Mouse (Mus musculus) limb, embryonic 11.5 days (tissue): ENCODE measurements around the gene 1700016K19Rik. TPM values are rescaled to one million over a fixed set of nuclear protein-coding genes. Genes with fewer than 3 reads are reported as not detected.

Experiments
- ATAC-seq: fragments of 200-750 bp; cut with Nextera tagmentation; 2 replicates; pipeline ENCODE4 v1.8.0; 2017; ENCODE audit warnings: low read depth; ENCODE audit not compliant: insufficient number of reproducible peaks, low FRiP score, low TSS enrichment
- DNase-seq: peaks from one replicate; pipeline ENCODE4 v3.0.0-alpha.2; 2015; ENCODE audit warnings: low spot score
- H3K27ac ChIP-seq: fragments of 300-500 bp; sonication (generic); replicated peaks from 2 replicates; pipeline ENCODE4 v1.5.1; 2014; ENCODE audit warnings: low read depth, mild to moderate bottlenecking, low read length
- H3K27me3 ChIP-seq: fragments of 300-500 bp; sonication (generic); 2 replicates; pipeline ENCODE4 v1.6.1; 2014; ENCODE audit warnings: mild to moderate bottlenecking, low read length, mixed read lengths; ENCODE audit not compliant: control insufficient read depth, insufficient read depth
- H3K36me3 ChIP-seq: fragments of 300-500 bp; sonication (generic); 2 replicates; pipeline ENCODE4 v1.6.1; 2014; ENCODE audit warnings: mild to moderate bottlenecking, low read length, moderate library complexity, mixed read lengths; ENCODE audit not compliant: control insufficient read depth, insufficient read depth
- H3K4me1 ChIP-seq: fragments of 300-500 bp; sonication (generic); 2 replicates; pipeline ENCODE4 v1.6.1; 2014; ENCODE audit warnings: low read length, mixed read lengths; ENCODE audit not compliant: control insufficient read depth, insufficient read depth
- H3K4me2 ChIP-seq: fragments of 300-500 bp; sonication (generic); 2 replicates; pipeline ENCODE4 v1.6.1; 2014; ENCODE audit warnings: low read depth, mild to moderate bottlenecking, moderate library complexity; ENCODE audit not compliant: severe bottlenecking
- H3K4me3 ChIP-seq: fragments of 300-500 bp; sonication (generic); 2 replicates; pipeline ENCODE4 v1.5.1; 2014; ENCODE audit warnings: low read depth, low read length
- H3K9ac ChIP-seq: fragments of 300-500 bp; sonication (generic); 2 replicates; pipeline ENCODE4 v1.6.1; 2014; ENCODE audit warnings: mild to moderate bottlenecking, low read length
- H3K9me3 ChIP-seq: fragments of 300-500 bp; sonication (generic); 2 replicates; pipeline ENCODE4 v1.6.1; 2016; ENCODE audit warnings: low read length; ENCODE audit not compliant: control insufficient read depth
- WGBS: fragments of 180-500 bp; shearing (Covaris S2); extraction: QIAGEN DNeasy Blood & Tissue Kit; methylation state at CpG from one replicate; pipeline ENCODE4 v1.1.7; 2014; 5-methylcytosine and 5-hydroxymethylcytosine counted together
- polyA plus RNA-seq: library from polyadenylated mRNA; unstranded; fragments of >200 nt; fragmentation: Nextera tagmentation; extraction: Ambion mirVana; gene quantifications from 2 replicates; pipeline ENCODE4 v1.2.1, GENCODE M21; 2014

1700016K19Rik gene
- polyA plus RNA-seq, result 0.16 TPM in 1 of 2 replicates, not detected in the other

- 13% methylated on average over 36 of the region's 36 CpGs for WGBS
- ATAC-seq (peak; percentile 80), DNase-seq (peak; percentile 89)
- no peak within 1 kb of the TSS for H3K27ac ChIP-seq
- H3K4me1 ChIP-seq, result no peaks in the 10 kb centered on the region
- H3K9ac ChIP-seq, result 0 out of 2 replicates have a peak within 1 kb of the TSS, but pooled peaks have one; percentile 47
- H3K9me3 ChIP-seq, result no peaks in the 10 kb centered on the region
- H3K4me3 ChIP-seq, result peak within 1 kb of the TSS; percentile 54
- peaks cover 10% of the 10 kb centered on the region for H3K27me3 ChIP-seq
- H3K4me2 ChIP-seq, result peak within 1 kb of the TSS; percentile 93
- H3K36me3 ChIP-seq, result no peaks in the 10 kb centered on the region
Measured at GRCm38 (mm10) chr11:75999440-76000155, at the start of gene 1700016K19Rik. TSS of gene 1700016K19Rik (plus strand) at chr11:75999912.

GRCm38 (mm10) chr11:75950459-75950858 lies 49.3 kb upstream of the 1700016K19Rik start:
- 83% methylated on average over 3 of the region's 3 CpGs for WGBS
- ATAC-seq (no peak), DNase-seq (no peak)
- no peak overlapping the region for H3K27ac ChIP-seq
- H3K4me2 ChIP-seq, result no peak overlapping the region
- H3K4me3 ChIP-seq, result no peak overlapping the region
- no peaks in the 10 kb centered on the region for H3K27me3 ChIP-seq
- no peaks in the 10 kb centered on the region for H3K9me3 ChIP-seq
- H3K36me3 ChIP-seq, result no peaks in the 10 kb centered on the region
- no peak overlapping the region for H3K9ac ChIP-seq
- peaks cover 6% of the 10 kb centered on the region; the same call in 1 of the 2 replicates for H3K4me1 ChIP-seq

DNA sequence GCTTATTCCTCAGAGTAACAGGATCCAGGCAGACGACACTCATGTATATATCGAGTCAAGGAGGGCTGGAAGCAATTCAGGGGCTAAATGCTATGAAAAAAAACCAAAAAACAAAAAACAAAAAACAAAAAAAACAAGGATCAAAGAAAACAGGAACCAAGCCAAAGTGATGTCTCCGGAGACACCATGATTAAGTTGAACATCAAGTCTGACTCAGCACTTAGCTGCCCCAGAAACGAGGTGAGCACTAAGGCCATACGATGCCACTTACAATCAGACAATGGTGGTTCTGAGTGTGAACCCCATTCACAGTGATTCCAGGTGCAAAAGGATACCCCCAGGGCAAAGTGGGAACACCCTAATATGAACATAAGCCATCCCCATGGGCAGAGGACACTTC lies 47.8 kb upstream of the 1700016K19Rik start:
- no peak overlapping the region for H3K9ac ChIP-seq
- no peak overlapping the region for H3K4me2 ChIP-seq
- H3K36me3 ChIP-seq, result no peaks in the 10 kb centered on the region
- 0 out of 2 replicates have a peak, but pooled peaks cover 6% of the 10 kb centered on the region for H3K4me1 ChIP-seq
- 75% methylated on average over 5 of the region's 5 CpGs for WGBS
- no peak overlapping the region for H3K4me3 ChIP-seq
- no peaks in the 10 kb centered on the region for H3K27me3 ChIP-seq
- H3K9me3 ChIP-seq, result no peaks in the 10 kb centered on the region
- no peak overlapping the region for H3K27ac ChIP-seq
- no peak for DNase-seq
- no peak for ATAC-seq

GRCm38 (mm10) chr11:75954896-75955295 lies 44.8 kb upstream of the 1700016K19Rik start:
- DNase-seq (no peak), ATAC-seq (no peak)
- no peak overlapping the region for H3K4me2 ChIP-seq
- no peaks in the 10 kb centered on the region for H3K27me3 ChIP-seq
- no peak overlapping the region for H3K27ac ChIP-seq
- no peak overlapping the region for H3K9ac ChIP-seq
- H3K4me3 ChIP-seq, result no peak overlapping the region
- no peaks in the 10 kb centered on the region for H3K36me3 ChIP-seq
- 90% methylated on average over 9 of the region's 9 CpGs for WGBS
- no peaks in the 10 kb centered on the region for H3K9me3 ChIP-seq
- no peaks in the 10 kb centered on the region for H3K4me1 ChIP-seq

- H3K27ac ChIP-seq, result no peak overlapping the region
- H3K27me3 ChIP-seq, result no peaks in the 10 kb centered on the region
- no peak overlapping the region for H3K4me3 ChIP-seq
- no peaks in the 10 kb centered on the region for H3K4me1 ChIP-seq
- no peak overlapping the region for H3K9ac ChIP-seq
- no peak overlapping the region for H3K4me2 ChIP-seq
- no peaks in the 10 kb centered on the region for H3K36me3 ChIP-seq
- WGBS, result 71% methylated on average over 8 of the region's 8 CpGs
- no peak for DNase-seq
- H3K9me3 ChIP-seq, result no peaks in the 10 kb centered on the region
- no peak for ATAC-seq
Measured at GRCm38 (mm10) chr11:75956651-75957050, 43.1 kb upstream of the 1700016K19Rik start.

GRCm38 (mm10) chr11:75957124-75957832 lies 42.4 kb upstream of the 1700016K19Rik start:
- no peak overlapping the region for H3K9ac ChIP-seq
- H3K27me3 ChIP-seq, result no peaks in the 10 kb centered on the region
- H3K4me1 ChIP-seq, result no peaks in the 10 kb centered on the region
- no peak for DNase-seq
- no peak overlapping the region for H3K27ac ChIP-seq
- no peak overlapping the region for H3K4me2 ChIP-seq
- WGBS, result 83% methylated on average over 17 of the region's 17 CpGs
- H3K9me3 ChIP-seq, result no peaks in the 10 kb centered on the region
- no peak for ATAC-seq
- no peaks in the 10 kb centered on the region for H3K36me3 ChIP-seq
- no peak overlapping the region for H3K4me3 ChIP-seq

- peaks cover 16% of the 10 kb centered on the region for H3K27me3 ChIP-seq
- H3K4me3 ChIP-seq, result no peak overlapping the region
- no peak overlapping the region for H3K9ac ChIP-seq
- peaks cover 27% of the 10 kb centered on the region for H3K4me1 ChIP-seq
- 87% methylated on average over 7 of the region's 7 CpGs for WGBS
- no peak for DNase-seq
- H3K9me3 ChIP-seq, result no peaks in the 10 kb centered on the region
- no peaks in the 10 kb centered on the region for H3K36me3 ChIP-seq
- no peak for ATAC-seq
- no peak overlapping the region for H3K27ac ChIP-seq
- no peak overlapping the region for H3K4me2 ChIP-seq
Measured at GRCm38 (mm10) chr11:75961782-75962181, 37.9 kb upstream of the 1700016K19Rik start.

- Histone ChIP-seq H3K9me3 (no peaks in the 10 kb centered on the region), H3K4me1 (peaks cover 27% of the 10 kb centered on the region), H3K4me3 (no peak overlapping the region), H3K36me3 (no peaks in the 10 kb centered on the region), H3K27ac (no peak overlapping the region), H3K4me2 (peak overlapping the region; percentile 18; the same call in 1 of the 2 replicates), H3K9ac (0 out of 2 replicates have a peak overlapping the region, but pooled peaks have one; percentile 13), H3K27me3 (peaks cover 22% of the 10 kb centered on the region)
- DNase-seq (peak; percentile 61), ATAC-seq (no peak)
- WGBS, result 29% methylated on average over 11 of the region's 11 CpGs
Measured at GRCm38 (mm10) chr11:75963730-75964475, 35.8 kb upstream of the 1700016K19Rik start.
